Mouse (Mus musculus) skeletal muscle tissue, postnatal 0 days (tissue): ENCODE results near the gene Emb. TPM values are rescaled to one million over a fixed set of nuclear protein-coding genes. Genes with fewer than 3 reads are reported as not detected.

ENCODE experiments used
- polyA plus RNA-seq: library from polyadenylated mRNA; unstranded; fragments of >200 nt; fragmentation: Nextera tagmentation; extraction: Ambion mirVana; gene quantifications from 2 replicates; pipeline ENCODE4 v1.2.1, GENCODE M21; 2015

The Emb gene
- polyA plus RNA-seq = 4.4 and 5.8 TPM in 2 replicates

DNA sequence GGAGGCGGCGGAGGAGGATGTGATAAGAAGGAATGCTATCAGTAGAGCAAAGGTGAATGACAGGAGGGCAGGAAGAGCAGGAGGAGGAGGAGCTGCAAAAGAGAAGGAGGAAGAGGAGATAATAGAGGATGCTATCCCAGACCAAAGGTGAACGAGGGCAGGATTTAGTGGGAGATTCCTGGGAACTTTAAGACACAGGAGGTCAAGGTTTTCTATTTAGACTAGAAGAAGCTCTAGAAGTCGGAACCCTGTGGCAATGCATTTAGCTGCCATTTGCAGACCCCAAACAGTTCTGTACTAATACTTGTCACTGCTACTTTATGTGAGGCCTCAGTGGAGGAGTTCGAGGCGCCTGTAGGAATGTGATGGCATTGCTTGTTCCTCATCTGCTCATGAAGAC, at the start of gene Emb:
Emb (plus strand) TSS at position 301 of the 400 bp plus-strand sequence.

DNA sequence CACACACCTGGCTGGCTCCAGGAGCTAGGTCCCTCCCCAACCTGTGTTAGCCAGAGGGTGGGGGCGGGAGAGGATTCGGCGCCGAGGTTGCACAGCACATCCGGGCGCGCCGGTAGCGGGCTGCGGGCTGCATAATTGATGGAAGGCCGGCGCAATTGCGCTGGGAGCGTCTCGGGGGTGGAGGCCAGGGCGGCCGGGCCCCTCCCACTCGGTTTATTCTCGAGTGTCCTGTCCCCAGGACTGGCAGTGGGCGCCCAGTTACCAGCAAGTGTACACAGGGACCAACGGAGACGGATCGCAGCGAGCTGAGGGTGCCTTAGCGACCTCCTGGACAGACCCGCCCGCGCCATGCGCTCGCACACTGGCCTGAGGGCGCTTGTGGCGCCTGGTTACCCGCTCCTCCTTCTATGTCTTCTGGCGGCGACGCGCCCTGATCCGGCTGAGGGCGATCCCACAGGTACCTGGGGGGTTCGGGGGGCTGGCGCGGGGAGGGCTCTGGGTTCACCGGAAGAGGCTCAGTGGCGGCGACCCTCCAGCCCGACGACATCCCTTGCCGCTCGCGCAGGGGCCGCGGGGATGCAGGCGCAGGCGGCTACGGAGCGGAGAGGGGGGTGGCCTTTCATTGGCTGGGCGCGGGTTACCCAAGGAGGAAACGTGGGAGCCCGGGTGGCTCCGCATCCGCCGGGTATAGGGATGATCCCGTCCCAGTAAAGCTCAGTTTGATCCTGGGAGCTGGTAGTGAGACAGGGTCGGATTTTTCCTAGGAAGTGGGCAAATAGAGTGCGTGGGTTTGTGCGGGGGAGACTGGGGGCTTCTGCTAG, 12.4 kb downstream of the Emb start, which contains the start of gene Gm17509:
Gm17509 (minus strand) TSS at position 575 of the 821 bp plus-strand sequence.

Other genes starting within 250 kb of the Emb start
- 6.4 and 7.7 TPM in 2 replicates for gene Parp8, start 183.0 kb upstream of the Emb start, polyA plus RNA-seq
- gene Gm17509, start 12.5 kb downstream of the Emb start, polyA plus RNA-seq = not detected in 2 replicates